Mouse (Mus musculus): ENCODE results near the gene Ren1.

GRCm38 (mm10) chr1:133307318-133307717, 43.0 kb upstream of the Ren1 start:
- TF ChIP-seq POLR2A (IDR thresholded peaks at IDR 0.05; ENCODE audit: insufficient read depth, low read depth, low read length) = no peak
- no peak for TF ChIP-seq CTCF (IDR thresholded peaks at IDR 0.05; ENCODE audit: insufficient read depth, low read depth, low read length)
